Mouse (Mus musculus): ENCODE data around the gene Slc37a2.

DNA sequence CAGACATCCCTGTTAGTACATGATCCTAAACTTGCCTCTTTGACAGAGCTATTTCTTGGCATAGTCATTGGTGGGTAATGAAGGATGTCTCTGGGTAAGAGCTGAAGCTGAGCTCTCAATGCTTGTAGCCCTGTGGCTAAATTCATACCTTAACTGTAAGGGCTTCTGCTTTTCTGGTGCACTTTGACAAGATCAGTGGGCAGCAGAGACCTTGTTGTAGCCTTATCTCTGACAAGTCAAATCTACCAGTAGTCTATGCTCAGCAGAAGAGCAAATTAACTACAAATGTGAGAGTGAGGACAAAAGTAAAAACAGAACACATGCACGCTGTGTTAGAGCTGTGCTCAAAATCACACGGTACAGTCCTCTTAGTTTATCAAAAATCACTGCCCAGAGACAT lies 11.1 kb upstream of the Slc37a2 start:
- TF ChIP-seq GATA1 (IDR thresholded peaks at IDR 0.05; ENCODE audit: borderline replicate concordance, low read length) (no peak), FLI1 (IDR thresholded peaks at IDR 0.05; ENCODE audit: low read length) (no peak)

Measured in megakaryocyte, embryonic 14.5 days (primary cell).